Mouse (Mus musculus): ENCODE measurements around the gene Apopt1. TPM values are rescaled to one million over a fixed set of nuclear protein-coding genes. Genes with fewer than 3 reads are reported as not detected.

Gene Apopt1
- polyA plus RNA-seq, 2 experiments, result 13.4 to 20.0 TPM

GRCm38 (mm10) chr12:111741338-111741737, 28.3 kb downstream of the Apopt1 start:
- Histone ChIP-seq H3K4me3 (ENCODE audit: insufficient read depth in 1 of 2, low read depth in 2 of 2, low read length in 2 of 2) (no peak overlapping the region), H3K27me3 (ENCODE audit: control insufficient read depth, insufficient read depth, low read length) (no peaks in the 10 kb centered on the region), H3K4me1 (replicated peaks; ENCODE audit: control insufficient read depth in 2 of 2, insufficient read depth in 2 of 2, low read length in 1 of 2) (peaks cover 5 to 8% of the 10 kb centered on the region in 2 experiments; a peak in 3 of 4 replicates), H3K9me3 (ENCODE audit: control insufficient read depth, low read length) (no peaks in the 10 kb centered on the region), H3K9ac (replicated peaks) (no peak overlapping the region), H3K27ac (no peak overlapping the region), H3K36me3 (replicated peaks; ENCODE audit: control insufficient read depth, insufficient read depth, low read depth) (no peaks in the 10 kb centered on the region), H3K4me2 (ENCODE audit: low read depth) (no peak overlapping the region)
- 48% methylated on average over 8 of the region's 8 CpGs for WGBS (ENCODE audit: insufficient replicate concordance)
- ATAC-seq (ENCODE audit: insufficient read depth) (no peak), DNase-seq (ENCODE audit: low read depth in 3 of 3, low spot score in 3 of 3) (no peak)
- no peak for TF ChIP-seq CTCF (IDR thresholded peaks at IDR 0.05; ENCODE audit: low read depth)
- TF ChIP-seq EP300 (IDR thresholded peaks at IDR 0.05; ENCODE audit: low read depth), result no peak

GRCm38 (mm10) chr12:111743419-111743818, 30.4 kb downstream of the Apopt1 start:
- no peaks in the 10 kb centered on the region for H3K27me3 ChIP-seq (ENCODE audit: control insufficient read depth, insufficient read depth, low read length)
- no peak overlapping the region for H3K9ac ChIP-seq (replicated peaks)
- H3K27ac ChIP-seq, result no peak overlapping the region
- H3K9me3 ChIP-seq (ENCODE audit: control insufficient read depth, low read length), result no peaks in the 10 kb centered on the region
- H3K36me3 ChIP-seq (replicated peaks; ENCODE audit: control insufficient read depth, insufficient read depth, low read depth), result no peaks in the 10 kb centered on the region
- no peak overlapping the region for H3K4me2 ChIP-seq (ENCODE audit: low read depth)
- DNase-seq (ENCODE audit: low read depth in 3 of 3, low spot score in 3 of 3), result no peak
- H3K4me3 ChIP-seq (ENCODE audit: insufficient read depth in 1 of 2, low read depth in 2 of 2, low read length in 2 of 2), result no peak overlapping the region
- H3K4me1 ChIP-seq (replicated peaks; ENCODE audit: control insufficient read depth in 2 of 2, insufficient read depth in 2 of 2, low read length in 1 of 2), result peaks cover 5 to 9% of the 10 kb centered on the region in 2 experiments; a peak in 3 of 4 replicates
- 57% methylated on average over 2 of the region's 2 CpGs for WGBS (ENCODE audit: insufficient replicate concordance)
- TF ChIP-seq CTCF (IDR thresholded peaks at IDR 0.05; ENCODE audit: low read depth), result no peak
- no peak for TF ChIP-seq EP300 (IDR thresholded peaks at IDR 0.05; ENCODE audit: low read depth)
- no peak for ATAC-seq (ENCODE audit: insufficient read depth)

GRCm38 (mm10) chr12:111743981-111744423, 30.9 kb downstream of the Apopt1 start:
- H3K36me3 ChIP-seq (replicated peaks; ENCODE audit: control insufficient read depth, insufficient read depth, low read depth), result no peaks in the 10 kb centered on the region
- DNase-seq (ENCODE audit: low read depth in 3 of 3, low spot score in 3 of 3), result no peak
- no peak overlapping the region for H3K4me3 ChIP-seq (ENCODE audit: insufficient read depth in 1 of 2, low read depth in 2 of 2, low read length in 2 of 2)
- no peaks in the 10 kb centered on the region for H3K27me3 ChIP-seq (ENCODE audit: control insufficient read depth, insufficient read depth, low read length)
- TF ChIP-seq CTCF (IDR thresholded peaks at IDR 0.05; ENCODE audit: low read depth), result no peak
- TF ChIP-seq EP300 (IDR thresholded peaks at IDR 0.05; ENCODE audit: low read depth), result no peak
- H3K4me1 ChIP-seq (replicated peaks; ENCODE audit: control insufficient read depth in 2 of 2, insufficient read depth in 2 of 2, low read length in 1 of 2), result peaks cover 5 to 9% of the 10 kb centered on the region in 2 experiments; a peak in 3 of 4 replicates
- H3K9ac ChIP-seq (replicated peaks), result no peak overlapping the region
- no peak overlapping the region for H3K4me2 ChIP-seq (ENCODE audit: low read depth)
- ATAC-seq (ENCODE audit: insufficient read depth), result no peak
- H3K9me3 ChIP-seq (ENCODE audit: control insufficient read depth, low read length), result no peaks in the 10 kb centered on the region
- H3K27ac ChIP-seq, result no peak overlapping the region
- 64% methylated on average over 11 of the region's 11 CpGs for WGBS (ENCODE audit: insufficient replicate concordance)

- DNase-seq (ENCODE audit: low read depth in 3 of 3, low spot score in 3 of 3), result no peak
- H3K27ac ChIP-seq, result no peak overlapping the region
- H3K36me3 ChIP-seq (replicated peaks; ENCODE audit: control insufficient read depth, insufficient read depth, low read depth), result no peaks in the 10 kb centered on the region
- 59% methylated on average over 6 of the region's 6 CpGs for WGBS (ENCODE audit: insufficient replicate concordance)
- no peak overlapping the region for H3K4me2 ChIP-seq (ENCODE audit: low read depth)
- ATAC-seq (ENCODE audit: insufficient read depth), result no peak
- H3K4me3 ChIP-seq (ENCODE audit: insufficient read depth in 1 of 2, low read depth in 2 of 2, low read length in 2 of 2), result no peak overlapping the region
- H3K9ac ChIP-seq (replicated peaks), result no peak overlapping the region
- no peak for TF ChIP-seq EP300 (IDR thresholded peaks at IDR 0.05; ENCODE audit: low read depth)
- no peak for TF ChIP-seq CTCF (IDR thresholded peaks at IDR 0.05; ENCODE audit: low read depth)
- H3K4me1 ChIP-seq (replicated peaks; ENCODE audit: control insufficient read depth in 2 of 2, insufficient read depth in 2 of 2, low read length in 1 of 2), result peaks cover 5 to 9% of the 10 kb centered on the region in 2 experiments; a peak in 3 of 4 replicates
- H3K27me3 ChIP-seq (ENCODE audit: control insufficient read depth, insufficient read depth, low read length), result no peaks in the 10 kb centered on the region
- H3K9me3 ChIP-seq (ENCODE audit: control insufficient read depth, low read length), result no peaks in the 10 kb centered on the region
Measured at GRCm38 (mm10) chr12:111745274-111745673, 32.2 kb downstream of the Apopt1 start.

- H3K27ac ChIP-seq, result no peak overlapping the region
- no peaks in the 10 kb centered on the region for H3K27me3 ChIP-seq (ENCODE audit: control insufficient read depth, insufficient read depth, low read length)
- DNase-seq (ENCODE audit: low read depth in 3 of 3, low spot score in 3 of 3), result no peak
- no peak overlapping the region for H3K4me2 ChIP-seq (ENCODE audit: low read depth)
- no peaks in the 10 kb centered on the region for H3K9me3 ChIP-seq (ENCODE audit: control insufficient read depth, low read length)
- no peak for TF ChIP-seq CTCF (IDR thresholded peaks at IDR 0.05; ENCODE audit: low read depth)
- TF ChIP-seq EP300 (IDR thresholded peaks at IDR 0.05; ENCODE audit: low read depth), result no peak
- H3K36me3 ChIP-seq (replicated peaks; ENCODE audit: control insufficient read depth, insufficient read depth, low read depth), result no peaks in the 10 kb centered on the region
- H3K4me1 ChIP-seq (replicated peaks; ENCODE audit: control insufficient read depth in 2 of 2, insufficient read depth in 2 of 2, low read length in 1 of 2), result peaks cover 5 to 9% of the 10 kb centered on the region in 2 experiments; a peak in 3 of 4 replicates
- H3K4me3 ChIP-seq (ENCODE audit: insufficient read depth in 1 of 2, low read depth in 2 of 2, low read length in 2 of 2), result no peak overlapping the region
- ATAC-seq (ENCODE audit: insufficient read depth), result peak; percentile 64; the same call in 1 of the 2 replicates
- no peak overlapping the region for H3K9ac ChIP-seq (replicated peaks)
- WGBS (ENCODE audit: insufficient replicate concordance), result 41% methylated on average over 5 of the region's 5 CpGs
Measured at GRCm38 (mm10) chr12:111746091-111746490, 33.0 kb downstream of the Apopt1 start.
